Mouse (Mus musculus): ENCODE measurements at regions not wholly inside any gene's neighbourhood (a gene's known extent, or its start where the extent isn't known, plus 50 kb on each side); places are given as distances from the start of the nearest gene placed in this dataset.
A peak's percentile ranks its signal among the peaks of the same experiment; 100 is the strongest.

GRCm38 (mm10) chr17:82999710-83000109 is 215.4 kb upstream of the Pkdcc start:
- Histone ChIP-seq H3K4me3 (replicated peaks; ENCODE audit: low read length) (no peak overlapping the region), H3K4me1 (replicated peaks; ENCODE audit: low read depth, low read length) (peaks cover 7% of the 10 kb centered on the region; the same call in 1 of the 2 replicates), H3K27me3 (ENCODE audit: insufficient read depth, low read length) (no peaks in the 10 kb centered on the region), H3K9me3 (ENCODE audit: low read length) (no peaks in the 10 kb centered on the region), H3K36me3 (ENCODE audit: insufficient read depth, low read length) (no peaks in the 10 kb centered on the region)
- TF ChIP-seq NANOG (IDR thresholded peaks at IDR 0.05; ENCODE audit: borderline replicate concordance, low read length), result no peak
- no peak for TF ChIP-seq CTCF (conservative IDR thresholded peaks at IDR 0.05; ENCODE audit: low read length)
- no peak for TF ChIP-seq POU5F1 (IDR thresholded peaks at IDR 0.05; ENCODE audit: borderline replicate concordance, low read length)

DNA sequence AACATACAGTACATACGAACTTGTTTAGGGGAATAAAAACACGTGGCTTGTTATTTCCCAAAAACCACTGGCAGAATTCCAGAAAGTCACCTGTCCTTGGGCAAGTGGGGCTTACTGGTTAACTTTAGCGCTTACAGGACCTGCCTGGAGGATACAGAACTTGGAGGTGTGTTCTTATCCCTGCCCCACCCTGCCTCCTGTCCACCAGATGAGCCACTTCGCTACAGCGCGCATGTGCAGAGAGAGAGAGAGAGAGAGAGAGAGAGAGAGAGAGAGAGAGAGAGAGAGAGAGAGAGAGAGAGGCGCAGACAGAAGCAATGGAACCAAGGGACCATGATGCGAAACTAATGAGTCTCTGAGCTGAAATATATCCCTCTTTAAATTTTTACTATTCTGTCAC is 214.7 kb upstream of the Pkdcc start:
- Histone ChIP-seq H3K27me3 (ENCODE audit: insufficient read depth, low read length) (no peaks in the 10 kb centered on the region), H3K9me3 (ENCODE audit: low read length) (no peaks in the 10 kb centered on the region), H3K4me1 (replicated peaks; ENCODE audit: low read depth, low read length) (peaks cover 7% of the 10 kb centered on the region; the same call in 1 of the 2 replicates), H3K4me3 (replicated peaks; ENCODE audit: low read length) (no peak overlapping the region), H3K36me3 (ENCODE audit: insufficient read depth, low read length) (no peaks in the 10 kb centered on the region)
- TF ChIP-seq NANOG (IDR thresholded peaks at IDR 0.05; ENCODE audit: borderline replicate concordance, low read length), result no peak
- no peak for TF ChIP-seq CTCF (conservative IDR thresholded peaks at IDR 0.05; ENCODE audit: low read length)
- no peak for TF ChIP-seq POU5F1 (IDR thresholded peaks at IDR 0.05; ENCODE audit: borderline replicate concordance, low read length)

GRCm38 (mm10) chr17:83001567-83001966 is 213.5 kb upstream of the Pkdcc start:
- no peak for TF ChIP-seq POU5F1 (IDR thresholded peaks at IDR 0.05; ENCODE audit: borderline replicate concordance, low read length)
- peak; percentile 53 for TF ChIP-seq CTCF (conservative IDR thresholded peaks at IDR 0.05; ENCODE audit: low read length)
- H3K4me1 ChIP-seq (replicated peaks; ENCODE audit: low read depth, low read length), result peaks cover 7% of the 10 kb centered on the region; the same call in 1 of the 2 replicates
- no peaks in the 10 kb centered on the region for H3K27me3 ChIP-seq (ENCODE audit: insufficient read depth, low read length)
- H3K36me3 ChIP-seq (ENCODE audit: insufficient read depth, low read length), result no peaks in the 10 kb centered on the region
- no peak overlapping the region for H3K4me3 ChIP-seq (replicated peaks; ENCODE audit: low read length)
- H3K9me3 ChIP-seq (ENCODE audit: low read length), result no peaks in the 10 kb centered on the region

DNA sequence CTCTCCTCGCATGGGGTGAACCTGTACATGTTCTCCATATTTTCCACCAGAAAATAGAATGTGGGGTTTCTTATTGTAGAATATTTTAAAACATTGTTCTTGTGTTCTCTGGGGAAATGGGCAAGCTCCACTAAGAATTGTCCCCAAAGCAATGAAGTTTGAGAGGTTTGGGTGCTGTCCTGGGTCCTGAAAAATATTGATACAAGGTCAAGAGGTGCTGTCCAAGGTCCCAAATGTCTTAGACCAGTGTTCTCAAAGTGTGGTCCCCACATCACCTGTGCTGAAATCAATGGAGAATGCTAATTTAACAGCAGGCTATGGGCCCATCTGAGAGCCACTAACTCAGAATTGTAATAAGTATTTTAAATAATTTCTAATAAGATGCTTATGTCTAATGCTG is 204.2 kb upstream of the Pkdcc start:
- no peaks in the 10 kb centered on the region for H3K4me1 ChIP-seq (replicated peaks; ENCODE audit: low read depth, low read length)
- no peaks in the 10 kb centered on the region for H3K9me3 ChIP-seq (ENCODE audit: low read length)
- H3K27me3 ChIP-seq (ENCODE audit: insufficient read depth, low read length), result no peaks in the 10 kb centered on the region
- no peak for TF ChIP-seq NANOG (IDR thresholded peaks at IDR 0.05; ENCODE audit: borderline replicate concordance, low read length)
- H3K4me3 ChIP-seq (replicated peaks; ENCODE audit: low read length), result no peak overlapping the region
- no peaks in the 10 kb centered on the region for H3K36me3 ChIP-seq (ENCODE audit: insufficient read depth, low read length)

- no peak for TF ChIP-seq CTCF (conservative IDR thresholded peaks at IDR 0.05; ENCODE audit: low read length)
- TF ChIP-seq NANOG (IDR thresholded peaks at IDR 0.05; ENCODE audit: borderline replicate concordance, low read length), result no peak
- TF ChIP-seq POU5F1 (IDR thresholded peaks at IDR 0.05; ENCODE audit: borderline replicate concordance, low read length), result no peak
- no peak overlapping the region for H3K4me3 ChIP-seq (replicated peaks; ENCODE audit: low read length)
- H3K36me3 ChIP-seq (ENCODE audit: insufficient read depth, low read length), result no peaks in the 10 kb centered on the region
- H3K4me1 ChIP-seq (replicated peaks; ENCODE audit: low read depth, low read length), result no peaks in the 10 kb centered on the region
- no peaks in the 10 kb centered on the region; the same call in 1 of the 2 replicates for H3K27me3 ChIP-seq (ENCODE audit: insufficient read depth, low read length)
- H3K9me3 ChIP-seq (ENCODE audit: low read length), result no peaks in the 10 kb centered on the region
Observed at GRCm38 (mm10) chr17:83015656-83016055, 199.4 kb upstream of the Pkdcc start.

GRCm38 (mm10) chr17:83016936-83017335 is 198.2 kb upstream of the Pkdcc start:
- Histone ChIP-seq H3K27me3 (ENCODE audit: insufficient read depth, low read length) (no peaks in the 10 kb centered on the region; the same call in 1 of the 2 replicates), H3K4me3 (replicated peaks; ENCODE audit: low read length) (no peak overlapping the region), H3K36me3 (ENCODE audit: insufficient read depth, low read length) (no peaks in the 10 kb centered on the region), H3K9me3 (ENCODE audit: low read length) (no peaks in the 10 kb centered on the region), H3K4me1 (replicated peaks; ENCODE audit: low read depth, low read length) (no peaks in the 10 kb centered on the region)
- TF ChIP-seq POU5F1 (IDR thresholded peaks at IDR 0.05; ENCODE audit: borderline replicate concordance, low read length) (no peak), NANOG (IDR thresholded peaks at IDR 0.05; ENCODE audit: borderline replicate concordance, low read length) (no peak), CTCF (conservative IDR thresholded peaks at IDR 0.05; ENCODE audit: low read length) (no peak)

GRCm38 (mm10) chr17:83019267-83019666 is 195.8 kb upstream of the Pkdcc start:
- H3K36me3 ChIP-seq (ENCODE audit: insufficient read depth, low read length), result no peaks in the 10 kb centered on the region
- peaks cover 2% of the 10 kb centered on the region; the same call in 1 of the 2 replicates for H3K27me3 ChIP-seq (ENCODE audit: insufficient read depth, low read length)
- TF ChIP-seq CTCF (conservative IDR thresholded peaks at IDR 0.05; ENCODE audit: low read length) (no peak), NANOG (IDR thresholded peaks at IDR 0.05; ENCODE audit: borderline replicate concordance, low read length) (no peak), POU5F1 (IDR thresholded peaks at IDR 0.05; ENCODE audit: borderline replicate concordance, low read length) (no peak)
- no peaks in the 10 kb centered on the region for H3K4me1 ChIP-seq (replicated peaks; ENCODE audit: low read depth, low read length)
- H3K9me3 ChIP-seq (ENCODE audit: low read length), result no peaks in the 10 kb centered on the region
- H3K4me3 ChIP-seq (replicated peaks; ENCODE audit: low read length), result no peak overlapping the region

DNA sequence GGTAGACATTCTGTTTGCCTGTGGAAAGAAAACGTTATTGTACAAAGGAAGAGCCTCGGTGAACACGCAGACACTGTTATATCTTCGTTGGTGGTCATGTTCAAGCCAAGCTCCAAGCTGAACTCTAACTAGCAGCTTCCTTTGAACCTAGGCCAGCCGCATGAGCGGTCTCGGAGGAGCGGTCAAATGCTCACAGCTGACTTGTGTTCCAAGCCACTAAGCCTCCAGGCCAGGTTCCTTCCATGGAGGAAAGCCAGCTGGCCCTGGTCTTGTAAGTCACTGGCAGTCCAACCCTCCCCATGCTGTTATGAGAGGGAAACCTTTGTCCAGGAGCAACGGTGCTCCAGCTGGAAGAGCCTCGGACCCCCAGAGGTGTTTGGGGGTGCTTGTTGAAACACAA is 194.5 kb upstream of the Pkdcc start:
- no peak overlapping the region for H3K4me3 ChIP-seq (replicated peaks; ENCODE audit: low read length)
- H3K9me3 ChIP-seq (ENCODE audit: low read length), result no peaks in the 10 kb centered on the region
- H3K4me1 ChIP-seq (replicated peaks; ENCODE audit: low read depth, low read length), result 0 out of 2 replicates have a peak, but pooled peaks cover 5% of the 10 kb centered on the region
- H3K27me3 ChIP-seq (ENCODE audit: insufficient read depth, low read length), result peaks cover 2% of the 10 kb centered on the region; the same call in 1 of the 2 replicates
- no peaks in the 10 kb centered on the region for H3K36me3 ChIP-seq (ENCODE audit: insufficient read depth, low read length)
- TF ChIP-seq NANOG (IDR thresholded peaks at IDR 0.05; ENCODE audit: borderline replicate concordance, low read length) (no peak), POU5F1 (IDR thresholded peaks at IDR 0.05; ENCODE audit: borderline replicate concordance, low read length) (no peak), CTCF (conservative IDR thresholded peaks at IDR 0.05; ENCODE audit: low read length) (no peak)

DNA sequence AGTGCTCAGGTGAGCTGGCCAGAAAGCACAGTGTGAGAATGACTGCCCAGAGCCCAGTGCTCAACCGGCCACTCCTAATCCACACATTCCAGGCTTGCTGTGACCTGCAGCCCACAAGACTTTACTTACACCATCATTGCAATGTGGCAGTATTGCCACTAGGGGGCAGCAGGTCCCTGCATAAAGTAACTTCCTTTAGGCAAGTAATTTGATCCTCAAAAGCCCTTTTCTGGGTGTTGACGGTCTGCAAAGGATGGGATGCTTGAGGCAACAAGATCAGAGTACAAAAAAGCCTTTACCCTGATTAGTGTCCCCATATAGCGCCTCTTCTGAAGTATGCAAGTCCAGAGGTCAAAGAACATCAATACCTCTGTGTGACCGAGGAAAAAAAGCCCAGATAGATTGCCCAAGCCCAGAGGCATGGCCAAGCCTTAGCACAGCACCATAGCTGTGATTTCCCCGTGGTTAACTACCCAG is 189.7 kb upstream of the Pkdcc start:
- no peak for TF ChIP-seq NANOG (IDR thresholded peaks at IDR 0.05; ENCODE audit: borderline replicate concordance, low read length)
- TF ChIP-seq POU5F1 (IDR thresholded peaks at IDR 0.05; ENCODE audit: borderline replicate concordance, low read length), result no peak
- TF ChIP-seq CTCF (conservative IDR thresholded peaks at IDR 0.05; ENCODE audit: low read length), result peak; percentile 93
- peaks cover 27% of the 10 kb centered on the region for H3K9me3 ChIP-seq (ENCODE audit: low read length)
- H3K27me3 ChIP-seq (ENCODE audit: insufficient read depth, low read length), result 0 out of 2 replicates have a peak, but pooled peaks cover 2% of the 10 kb centered on the region
- no peak overlapping the region for H3K4me3 ChIP-seq (replicated peaks; ENCODE audit: low read length)
- H3K4me1 ChIP-seq (replicated peaks; ENCODE audit: low read depth, low read length), result 0 out of 2 replicates have a peak, but pooled peaks cover 6% of the 10 kb centered on the region
- H3K36me3 ChIP-seq (ENCODE audit: insufficient read depth, low read length), result no peaks in the 10 kb centered on the region
